Mouse (Mus musculus) MEL (cell line): ENCODE measurements around the gene Rbfox2. TPM values are rescaled to one million over a fixed set of nuclear protein-coding genes. Genes with fewer than 3 reads are reported as not detected.

Source experiments
- DNase-seq: peaks from one replicate; pipeline ENCODE4 v3.0.0; 2011; ENCODE audit warnings: low read depth, low spot score
- H3K27ac ChIP-seq: 2 replicates; pipeline ENCODE4 v1.5.1; 2012; ENCODE audit warnings: low read depth, mild to moderate bottlenecking, control low read depth, low read length, moderate library complexity; ENCODE audit not compliant: control insufficient read depth
- H3K27me3 ChIP-seq, 2 experiments: fragments of 150-350 bp in 1 of 2; sonication (generic) in 1 of 2; 2 replicates each; pipeline ENCODE4 v1.6.1; 2012; ENCODE audit warnings: low read length in 2 of 2, mild to moderate bottlenecking in 2 of 2, improper control_type of control experiment in 1 of 2, moderate library complexity in 1 of 2; ENCODE audit not compliant: insufficient read depth in 2 of 2, control insufficient read depth in 1 of 2
- H3K36me3 ChIP-seq, 2 experiments: 2 replicates each; pipeline ENCODE4 v1.6.1; 2012 to 2014; ENCODE audit warnings: low read length in 2 of 2, improper control_type of control experiment in 1 of 2, inconsistent platforms in 1 of 2, mild to moderate bottlenecking in 1 of 2; ENCODE audit not compliant: insufficient read depth in 2 of 2, control insufficient read depth in 1 of 2
- H3K4me1 ChIP-seq, 2 experiments: fragments of 150-350 bp in 1 of 2; sonication (generic) in 1 of 2; 2 replicates each; pipeline ENCODE4 v1.6.1; 2012; ENCODE audit warnings: low read length in 2 of 2, improper control_type of control experiment in 1 of 2, mild to moderate bottlenecking in 1 of 2; ENCODE audit not compliant: insufficient read depth in 2 of 2, control insufficient read depth in 1 of 2
- H3K4me3 ChIP-seq, 2 experiments: fragments of 150-350 bp in 1 of 2; sonication (generic) in 1 of 2; 2 replicates each; pipeline ENCODE4 v1.5.1; 2012; ENCODE audit warnings: low read depth in 2 of 2, low read length in 2 of 2, mild to moderate bottlenecking in 2 of 2, moderate library complexity in 2 of 2, control low read depth in 1 of 2, improper control_type of control experiment in 1 of 2; ENCODE audit not compliant: control insufficient read depth in 1 of 2, insufficient read depth in 1 of 2
- H3K79me2 ChIP-seq: 2 replicates; pipeline ENCODE4 v1.6.1; 2012; ENCODE audit warnings: mild to moderate bottlenecking, low read length, moderate library complexity; ENCODE audit not compliant: control insufficient read depth, poor library complexity, insufficient read depth
- H3K9ac ChIP-seq: 2 replicates; pipeline ENCODE4 v1.6.1; 2012; ENCODE audit warnings: low read depth, mild to moderate bottlenecking, control low read depth, low read length, moderate library complexity; ENCODE audit not compliant: control insufficient read depth, poor library complexity, severe bottlenecking
- H3K9me3 ChIP-seq: fragments of 150-350 bp; sonication (generic); replicated peaks from 2 replicates; pipeline ENCODE4 v1.6.1; 2012; ENCODE audit warnings: mild to moderate bottlenecking, low read length, improper control_type of control experiment, moderate library complexity; ENCODE audit not compliant: insufficient read depth
- ELF1 ChIP-seq: IDR thresholded peaks from 2 replicates; pipeline ENCODE4 v1.6.1; 2014; ENCODE audit warnings: low read depth, mild to moderate bottlenecking, inconsistent platforms, low read length, improper control_type of control experiment, moderate library complexity
- EP300 ChIP-seq, 2 experiments: IDR thresholded peaks; 2 replicates each; pipeline ENCODE4 v1.6.1; 2011; ENCODE audit warnings: improper control_type of control experiment in 2 of 2, low read length in 2 of 2, low read depth in 1 of 2, mild to moderate bottlenecking in 1 of 2
- ETS1 ChIP-seq: IDR thresholded peaks from 2 replicates; pipeline ENCODE4 v1.6.1; 2012; ENCODE audit warnings: low read depth, mild to moderate bottlenecking, inconsistent platforms, low read length, improper control_type of control experiment, moderate library complexity
- HCFC1 ChIP-seq: IDR thresholded peaks from 2 replicates; pipeline ENCODE4 v1.6.1; 2012; ENCODE audit warnings: low read depth, mild to moderate bottlenecking, inconsistent platforms, low read length, improper control_type of control experiment, moderate library complexity
- JUND ChIP-seq: IDR thresholded peaks from 2 replicates; pipeline ENCODE4 v1.6.1; 2011; ENCODE audit warnings: low read depth, mild to moderate bottlenecking, improper control_type of control experiment, low read length
- KAT2A ChIP-seq: conservative IDR thresholded peaks from 2 replicates; pipeline ENCODE4 v1.6.1; 2012; ENCODE audit warnings: low read depth, low read length, improper control_type of control experiment, inconsistent platforms
- MAFK ChIP-seq: IDR thresholded peaks from 2 replicates; pipeline ENCODE4 v1.6.1; 2011; ENCODE audit warnings: low read depth, mild to moderate bottlenecking, low read length, improper control_type of control experiment, borderline replicate concordance
- MAX ChIP-seq: IDR thresholded peaks from 2 replicates; pipeline ENCODE4 v1.6.1; 2011; ENCODE audit warnings: low read length, improper control_type of control experiment
- MYB ChIP-seq: IDR thresholded peaks from 2 replicates; pipeline ENCODE4 v1.6.1; 2011; ENCODE audit warnings: mild to moderate bottlenecking, low read depth, low read length, improper control_type of control experiment
- MYC ChIP-seq: IDR thresholded peaks from 2 replicates; pipeline ENCODE4 v1.6.1; 2011; ENCODE audit warnings: low read depth, mild to moderate bottlenecking, low read length, improper control_type of control experiment, moderate library complexity
- NELFE ChIP-seq: IDR thresholded peaks from 2 replicates; pipeline ENCODE4 v1.6.1; 2011; ENCODE audit warnings: low read depth, low read length, improper control_type of control experiment
- NRF1 ChIP-seq: IDR thresholded peaks from 2 replicates; pipeline ENCODE4 v1.6.1; 2014; ENCODE audit warnings: low read depth, mild to moderate bottlenecking, inconsistent platforms, low read length, improper control_type of control experiment, moderate library complexity; ENCODE audit not compliant: poor library complexity, insufficient read depth, severe bottlenecking
- POLR2A ChIP-seq, 2 experiments: IDR thresholded peaks; 2 replicates each; pipeline ENCODE4 v1.6.1; 2011 to 2012; ENCODE audit warnings: low read length in 2 of 2, mild to moderate bottlenecking in 2 of 2, control low read depth in 1 of 2, improper control_type of control experiment in 1 of 2, low read depth in 1 of 2, moderate library complexity in 1 of 2; ENCODE audit not compliant: control insufficient read depth in 1 of 2, insufficient read depth in 1 of 2, poor library complexity in 1 of 2
- POLR2AphosphoS2 ChIP-seq: IDR thresholded peaks from 2 replicates; pipeline ENCODE4 v1.6.1; 2011; ENCODE audit warnings: low read length, improper control_type of control experiment
- POLR2AphosphoS5 ChIP-seq: IDR thresholded peaks from 2 replicates; pipeline ENCODE4 v1.6.1; 2012; ENCODE audit warnings: low read depth, borderline replicate concordance, mild to moderate bottlenecking, inconsistent platforms, low read length, moderate library complexity, mixed read lengths
- TAL1 ChIP-seq: IDR thresholded peaks from 2 replicates; pipeline ENCODE4 v1.6.1; 2012; ENCODE audit warnings: mild to moderate bottlenecking, inconsistent platforms, low read length, moderate library complexity, mixed read lengths
- TBP ChIP-seq: IDR thresholded peaks from 2 replicates; pipeline ENCODE4 v1.8.0; 2011; ENCODE audit warnings: low read depth, low read length, improper control_type of control experiment
- TCF12 ChIP-seq: IDR thresholded peaks from 2 replicates; pipeline ENCODE4 v1.6.1; 2014; ENCODE audit warnings: low read depth, mild to moderate bottlenecking, inconsistent platforms, low read length, improper control_type of control experiment, moderate library complexity
- UBTF ChIP-seq: IDR thresholded peaks from 2 replicates; pipeline ENCODE4 v1.6.1; 2012; ENCODE audit warnings: low read depth, mild to moderate bottlenecking, inconsistent platforms, low read length, improper control_type of control experiment, moderate library complexity, borderline replicate concordance; ENCODE audit not compliant: insufficient read depth
- USF2 ChIP-seq, 2 experiments: IDR thresholded peaks; 2 replicates each; pipeline ENCODE4 v1.6.1; 2011 to 2012; ENCODE audit warnings: improper control_type of control experiment in 2 of 2, low read length in 2 of 2, borderline replicate concordance in 1 of 2, inconsistent platforms in 1 of 2, low read depth in 1 of 2, mild to moderate bottlenecking in 1 of 2; ENCODE audit not compliant: insufficient read depth in 1 of 2
- ZC3H11A ChIP-seq: IDR thresholded peaks from 2 replicates; pipeline ENCODE4 v1.6.1; 2012; ENCODE audit warnings: low read depth, mild to moderate bottlenecking, inconsistent platforms, low read length, improper control_type of control experiment
- ZKSCAN1 ChIP-seq: IDR thresholded peaks from 2 replicates; pipeline ENCODE4 v1.6.1; 2012; ENCODE audit warnings: low read depth, mild to moderate bottlenecking, inconsistent platforms, low read length, improper control_type of control experiment, moderate library complexity
- ZMIZ1 ChIP-seq: IDR thresholded peaks from 2 replicates; pipeline ENCODE4 v1.6.1; 2012; ENCODE audit warnings: low read depth, mild to moderate bottlenecking, inconsistent platforms, low read length, improper control_type of control experiment, moderate library complexity
- ZNF384 ChIP-seq: IDR thresholded peaks from 2 replicates; pipeline ENCODE4 v1.6.1; 2012; ENCODE audit warnings: low read depth, mild to moderate bottlenecking, inconsistent platforms, low read length, improper control_type of control experiment
- polyA plus RNA-seq, 2 experiments: library from polyadenylated mRNA; stranded (reverse) in 1 of 2; unstranded in 1 of 2; fragments of >175 nt in 1 of 2; fragments of >200 nt in 1 of 2; gene quantifications; 2 replicates each; pipeline versions ENCODE4 v1.2.1 to v1.2.4; 2012; ENCODE audit warnings: low replicate concordance in 2 of 2, low read depth in 1 of 2; ENCODE audit not compliant: insufficient read length in 2 of 2, insufficient read depth in 1 of 2, missing spikeins in 1 of 2
- total RNA-seq: library from RNA; depleted of rRNA; stranded (reverse); fragments of 300-350 nt; gene quantifications from 2 replicates; pipeline ENCODE4 v1.2.3, GENCODE M21; 2012

Gene Rbfox2
- total and polyA plus RNA-seq, 3 experiments, result 3.4 to 6.0 TPM; not detected in 1

- H3K79me2 ChIP-seq, result no peaks in the 10 kb centered on the region
- peaks cover 0 to 11% of the 10 kb centered on the region in 2 experiments; a peak in 2 of 4 replicates for H3K4me1 ChIP-seq
- DNase-seq, result no peak
- no peaks in the 10 kb centered on the region for H3K27me3 ChIP-seq
- H3K36me3 ChIP-seq, result peaks cover 0 to 4% of the 10 kb centered on the region in 2 experiments; a peak in 1 of 4 replicates
- no peaks in the 10 kb centered on the region for H3K9me3 ChIP-seq
- no peak overlapping the region for H3K4me3 ChIP-seq
- no peak for TF ChIP-seq KAT2A
- TF ChIP-seq JUND, result no peak
- TF ChIP-seq EP300 (IDR thresholded peaks at IDR 0.05; ENCODE audit: low read depth in 1 of 2, low read length in 2 of 2), result no peak
- TF ChIP-seq POLR2AphosphoS5, result no peak
- no peak for TF ChIP-seq ETS1
- no peak for TF ChIP-seq UBTF
- no peak for TF ChIP-seq MAFK
- TF ChIP-seq ZKSCAN1, result no peak
- TF ChIP-seq TCF12, result no peak
- no peak for TF ChIP-seq MAX
- no peak for TF ChIP-seq NRF1
- no peak for TF ChIP-seq HCFC1
- TF ChIP-seq TBP, result no peak
- TF ChIP-seq ZC3H11A, result no peak
- TF ChIP-seq NELFE, result no peak
- no peak for TF ChIP-seq POLR2AphosphoS2
- no peak for TF ChIP-seq ELF1
- no peak for TF ChIP-seq MYC
- no peak overlapping the region for H3K9ac ChIP-seq
- no peak overlapping the region for H3K27ac ChIP-seq
Observed at GRCm38 (mm10) chr15:77151816-77152215, 155.0 kb downstream of the Rbfox2 start.

GRCm38 (mm10) chr15:77151178-77151577 lies 155.6 kb downstream of the Rbfox2 start:
- H3K4me3 ChIP-seq, result no peak overlapping the region

More at GRCm38 (mm10) chr15:77151178-77151577, 155.6 kb downstream of the Rbfox2 start:
- no peaks in the 10 kb centered on the region for H3K27me3 ChIP-seq
- H3K36me3 ChIP-seq, result peaks cover 0 to 4% of the 10 kb centered on the region in 2 experiments; a peak in 1 of 4 replicates
- TF ChIP-seq POLR2A (IDR thresholded peaks at IDR 0.05; ENCODE audit: control insufficient read depth in 1 of 2, insufficient read depth in 1 of 2, low read depth in 1 of 2, low read length in 2 of 2, poor library complexity in 1 of 2) (no peak), USF2 (IDR thresholded peaks at IDR 0.05; ENCODE audit: borderline replicate concordance in 1 of 2, insufficient read depth in 1 of 2, low read depth in 1 of 2, low read length in 2 of 2) (no peak), MAFK (no peak), TCF12 (no peak), MYB (no peak), NELFE (no peak), MYC (no peak), ZNF384 (no peak), ZMIZ1 (no peak), POLR2AphosphoS2 (no peak), MAX (no peak), NRF1 (no peak), ELF1 (no peak), TBP (no peak), KAT2A (no peak), TAL1 (no peak)
- no peak for DNase-seq
- no peaks in the 10 kb centered on the region for H3K9me3 ChIP-seq
- H3K4me1 ChIP-seq, result peaks cover 0 to 11% of the 10 kb centered on the region in 2 experiments; a peak in 2 of 4 replicates
- no peak overlapping the region for H3K9ac ChIP-seq
- H3K79me2 ChIP-seq, result no peaks in the 10 kb centered on the region
- H3K27ac ChIP-seq, result no peak overlapping the region
